Mouse (Mus musculus) liver, postnatal 0 days (tissue): Measurements from ENCODE around the gene Eef1akmt2. TPM values are rescaled to one million over a fixed set of nuclear protein-coding genes. Genes with fewer than 3 reads are reported as not detected.

Experiments used
- ATAC-seq: fragments of 200-750 bp; cut with Nextera tagmentation; 2 replicates; pipeline ENCODE4 v1.8.0; 2017; ENCODE audit warnings: mild to moderate bottlenecking, moderate library complexity
- DNase-seq: peaks from one replicate; pipeline ENCODE4 v3.0.0-alpha.2; 2016
- H3K27ac ChIP-seq: fragments of 300-500 bp; sonication (generic); 2 replicates; pipeline ENCODE4 v1.5.1; 2014; ENCODE audit warnings: antibody characterized with exemption, moderate library complexity, mild to moderate bottlenecking, low read depth
- H3K27me3 ChIP-seq: fragments of 300-500 bp; sonication (generic); 2 replicates; pipeline ENCODE4 v1.6.1; 2014; ENCODE audit warnings: low read length, control low read depth, mixed read lengths; ENCODE audit not compliant: insufficient read depth
- H3K36me3 ChIP-seq: fragments of 300-500 bp; sonication (generic); replicated peaks from 2 replicates; pipeline ENCODE4 v1.6.1; 2014; ENCODE audit warnings: mild to moderate bottlenecking, control low read depth, low read length, moderate library complexity, mixed read lengths; ENCODE audit not compliant: insufficient read depth
- H3K4me1 ChIP-seq: fragments of 300-500 bp; sonication (generic); 2 replicates; pipeline ENCODE4 v1.6.1; 2014; ENCODE audit warnings: antibody characterized with exemption, mild to moderate bottlenecking, control low read depth; ENCODE audit not compliant: insufficient read depth
- H3K4me2 ChIP-seq: fragments of 300-500 bp; sonication (generic); 2 replicates; pipeline ENCODE4 v1.6.1; 2014; ENCODE audit warnings: low read depth, mild to moderate bottlenecking, low read length, moderate library complexity, mixed read lengths
- H3K4me3 ChIP-seq: fragments of 300-500 bp; sonication (generic); 2 replicates; pipeline ENCODE4 v1.5.1; 2014; ENCODE audit warnings: low read depth, low read length
- H3K9ac ChIP-seq: fragments of 300-500 bp; sonication (generic); replicated peaks from 2 replicates; pipeline ENCODE4 v1.6.1; 2014; ENCODE audit warnings: mild to moderate bottlenecking, moderate library complexity
- H3K9me3 ChIP-seq: fragments of 300-500 bp; sonication (generic); 2 replicates; pipeline ENCODE4 v1.6.1; 2016; ENCODE audit warnings: mild to moderate bottlenecking, control low read depth, low read length, mixed read lengths
- CTCF ChIP-seq: sonication (generic); IDR thresholded peaks from 2 replicates; pipeline ENCODE4 v1.5.1; 2016; ENCODE audit warnings: antibody characterized with exemption, low read depth
- EP300 ChIP-seq: IDR thresholded peaks from 2 replicates; pipeline ENCODE4 v1.6.1; 2016; ENCODE audit warnings: antibody characterized with exemption, low read depth, mild to moderate bottlenecking
- WGBS: fragments of 180-500 bp; shearing (Covaris S2); extraction: QIAGEN DNeasy Blood & Tissue Kit; methylation state at CpG from one replicate; pipeline ENCODE4 v1.1.7; 2014; ENCODE audit not compliant: insufficient replicate concordance; 5-methylcytosine and 5-hydroxymethylcytosine counted together
- polyA plus RNA-seq: library from polyadenylated mRNA; unstranded; fragments of >200 nt; fragmentation: Nextera tagmentation; extraction: Ambion mirVana; gene quantifications from 2 replicates; pipeline ENCODE4 v1.2.1, GENCODE M21; 2015

The Eef1akmt2 gene
- polyA plus RNA-seq, 1 experiment from 2014 or later, result 14.1 TPM

DNA sequence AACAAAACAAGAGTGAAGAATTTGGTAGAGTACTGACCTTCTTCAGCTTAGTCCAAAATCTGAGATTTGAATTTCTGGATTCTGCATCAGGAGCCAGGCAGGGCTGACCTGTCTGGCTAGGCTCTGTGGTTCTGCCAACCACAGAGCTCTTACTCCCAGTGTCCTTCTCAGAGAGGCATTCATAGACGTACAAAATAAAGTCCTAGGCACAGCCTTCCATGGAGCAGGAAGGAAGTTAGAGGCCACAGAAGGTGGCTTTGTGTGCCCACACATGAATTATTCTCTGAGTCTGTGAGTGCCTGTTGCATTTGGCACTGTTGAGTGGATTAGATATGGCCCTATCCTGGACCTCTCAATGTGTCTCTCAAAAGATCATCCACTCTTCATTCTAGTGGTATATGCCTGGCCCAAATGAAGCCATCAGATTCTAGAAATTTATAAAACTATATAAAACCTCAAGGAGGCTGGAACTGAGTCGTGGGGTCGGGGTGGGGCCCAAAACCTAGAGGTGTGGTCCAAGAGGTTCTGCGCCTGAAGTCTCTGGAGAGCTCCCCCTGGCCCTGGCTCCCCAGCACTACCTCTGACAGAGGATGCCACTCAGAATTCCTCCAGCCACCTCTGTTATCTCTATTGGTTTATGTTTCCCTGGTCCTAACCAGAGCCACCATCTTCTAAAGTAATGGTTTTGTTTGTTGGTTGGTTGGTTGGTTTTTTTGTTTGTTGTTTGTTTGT is 36.2 kb upstream of the Eef1akmt2 start:
- no peak for DNase-seq
- H3K9ac ChIP-seq, result no peak overlapping the region

DNA sequence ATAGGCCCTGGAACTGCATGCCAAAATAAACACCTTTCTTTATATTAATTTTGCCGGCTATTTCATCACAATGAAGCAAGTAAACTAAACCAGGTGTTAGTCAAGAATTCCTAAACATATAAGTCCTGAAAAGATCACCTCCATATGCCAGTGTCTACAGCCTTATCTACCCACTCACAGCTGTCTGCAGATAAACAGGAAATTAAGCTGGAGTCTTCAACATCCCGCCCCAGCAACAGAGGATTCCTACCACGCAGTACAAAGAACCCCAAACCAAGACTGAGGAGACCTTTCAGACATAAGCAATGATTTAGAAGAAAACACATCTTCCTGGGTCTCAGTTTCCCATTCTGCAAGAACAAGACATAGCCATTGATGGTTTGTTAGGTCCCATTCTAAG is 35.6 kb upstream of the Eef1akmt2 start:
- Histone ChIP-seq H3K27me3 (no peaks in the 10 kb centered on the region), H3K9me3 (no peaks in the 10 kb centered on the region), H3K4me3 (no peak overlapping the region), H3K27ac (no peak overlapping the region), H3K9ac (no peak overlapping the region), H3K4me1 (peaks cover 14% of the 10 kb centered on the region), H3K36me3 (peaks cover 17% of the 10 kb centered on the region), H3K4me2 (no peak overlapping the region)
- ATAC-seq, result no peak
- WGBS, result 48% methylated on average over 3 of the region's 3 CpGs
- no peak for DNase-seq
- no peak for TF ChIP-seq EP300
- TF ChIP-seq CTCF, result no peak

More for the DNA sequence above, 36.2 kb upstream of the Eef1akmt2 start:
- peaks cover 14% of the 10 kb centered on the region for H3K4me1 ChIP-seq
- ATAC-seq, result no peak
- H3K9me3 ChIP-seq, result no peaks in the 10 kb centered on the region
- WGBS, result 47% methylated on average over 4 of the region's 4 CpGs
- H3K36me3 ChIP-seq, result peaks cover 10% of the 10 kb centered on the region
- H3K4me3 ChIP-seq, result no peak overlapping the region
- H3K4me2 ChIP-seq, result no peak overlapping the region
- H3K27me3 ChIP-seq, result no peaks in the 10 kb centered on the region
- no peak for TF ChIP-seq EP300
- no peak for TF ChIP-seq CTCF
- no peak overlapping the region for H3K27ac ChIP-seq

DNA sequence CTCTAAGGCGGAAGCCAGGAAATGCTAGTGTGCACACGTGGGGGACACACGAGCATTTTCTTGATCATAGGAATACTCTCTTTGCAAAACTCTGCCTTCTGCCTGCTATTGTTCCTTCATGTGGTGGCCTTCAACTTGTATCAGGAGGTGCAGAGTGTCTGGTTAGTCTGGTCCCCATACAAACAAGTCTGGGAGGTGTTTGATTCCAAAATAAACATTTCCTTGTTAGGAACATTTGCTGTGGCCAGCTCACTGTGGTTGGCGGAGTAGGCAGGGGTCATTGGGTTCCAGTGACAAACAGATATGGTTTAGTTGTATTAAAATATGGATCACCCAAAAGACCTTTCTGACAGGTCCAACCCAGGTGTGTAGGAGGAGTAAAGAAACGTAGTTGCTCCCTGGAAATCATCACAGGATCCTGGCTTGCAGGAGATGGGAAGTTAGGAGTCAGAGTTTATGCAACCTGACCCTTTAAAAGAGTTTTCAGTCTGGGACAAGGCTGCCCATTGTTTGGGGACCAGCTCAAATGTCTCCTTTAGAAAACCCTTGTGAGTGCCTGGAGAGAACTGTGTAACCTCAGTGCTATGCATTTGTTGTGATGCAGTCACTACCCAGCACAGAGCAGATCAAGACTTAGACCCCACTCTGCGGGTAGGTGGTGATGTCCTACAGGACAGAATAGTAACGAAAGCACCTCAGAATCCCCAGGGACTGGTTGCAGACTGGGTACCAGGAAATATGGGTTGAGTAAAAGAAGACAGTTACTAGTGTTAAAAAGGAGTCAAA is 34.7 kb upstream of the Eef1akmt2 start:
- H3K9ac ChIP-seq, result no peak overlapping the region
- peaks cover 14% of the 10 kb centered on the region for H3K4me1 ChIP-seq
- no peaks in the 10 kb centered on the region for H3K9me3 ChIP-seq
- 60% methylated on average over 7 of the region's 7 CpGs for WGBS
- DNase-seq, result no peak
- H3K4me2 ChIP-seq, result no peak overlapping the region
- TF ChIP-seq CTCF, result no peak
- TF ChIP-seq EP300, result no peak
- H3K27ac ChIP-seq, result peak overlapping the region; percentile 58
- ATAC-seq, result peak; percentile 62; the same call in 1 of the 2 replicates
- H3K4me3 ChIP-seq, result no peak overlapping the region
- H3K27me3 ChIP-seq, result no peaks in the 10 kb centered on the region
- peaks cover 23% of the 10 kb centered on the region for H3K36me3 ChIP-seq

DNA sequence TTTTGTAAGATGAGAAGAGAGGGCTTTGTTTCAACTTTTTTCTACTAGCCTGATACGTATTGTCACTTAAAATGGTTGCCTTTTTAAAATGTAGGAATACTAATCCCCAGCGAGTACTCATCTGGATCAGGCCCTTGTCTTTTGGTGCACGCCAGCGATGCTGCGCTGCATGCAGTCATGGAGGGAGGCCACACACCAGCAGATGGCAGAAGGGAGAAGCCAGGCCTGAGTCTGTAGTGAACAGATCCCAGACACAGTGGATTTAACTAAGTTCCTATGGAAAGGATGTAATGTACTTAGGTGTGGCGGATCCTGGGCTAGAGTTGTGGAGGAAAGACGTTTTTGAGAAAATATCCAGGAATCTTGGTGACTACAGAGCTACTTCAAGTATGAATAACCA is 31.6 kb upstream of the Eef1akmt2 start:
- H3K36me3 ChIP-seq, result peaks cover 47% of the 10 kb centered on the region
- no peaks in the 10 kb centered on the region for H3K27me3 ChIP-seq
- no peak overlapping the region for H3K4me2 ChIP-seq
- H3K4me1 ChIP-seq, result peaks cover 14% of the 10 kb centered on the region
- no peak for TF ChIP-seq EP300
- TF ChIP-seq CTCF, result peak; percentile 23; the same call in 1 of the 2 replicates
- H3K9ac ChIP-seq, result no peak overlapping the region
- H3K9me3 ChIP-seq, result no peaks in the 10 kb centered on the region
- DNase-seq, result no peak
- H3K27ac ChIP-seq, result no peak overlapping the region
- WGBS, result 87% methylated on average over 7 of the region's 7 CpGs
- H3K4me3 ChIP-seq, result no peak overlapping the region
- ATAC-seq, result no peak

DNA sequence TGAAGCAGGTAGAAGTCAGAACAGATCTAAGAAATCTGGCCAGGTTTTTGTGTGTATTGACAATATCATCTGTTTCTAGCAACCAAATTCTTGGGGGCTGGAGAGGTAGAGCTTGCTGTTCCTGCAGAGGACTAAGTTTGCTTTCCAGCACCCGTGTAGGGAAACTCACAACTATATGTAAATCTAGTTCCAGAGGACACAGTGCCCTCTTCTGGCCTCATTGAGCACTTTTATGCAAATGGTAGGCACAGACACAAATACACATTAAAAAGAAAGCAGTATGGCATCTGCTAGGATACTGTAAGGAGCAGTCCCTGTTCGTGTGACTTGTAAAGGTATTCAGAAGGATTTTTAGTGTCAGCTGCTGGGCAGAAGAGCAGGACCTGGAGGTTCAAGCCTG is 29.9 kb upstream of the Eef1akmt2 start:
- Histone ChIP-seq H3K36me3 (peaks cover 62% of the 10 kb centered on the region), H3K27ac (no peak overlapping the region), H3K9ac (no peak overlapping the region), H3K27me3 (no peaks in the 10 kb centered on the region), H3K9me3 (no peaks in the 10 kb centered on the region), H3K4me3 (no peak overlapping the region), H3K4me1 (peaks cover 3% of the 10 kb centered on the region; the same call in 1 of the 2 replicates), H3K4me2 (no peak overlapping the region)
- TF ChIP-seq CTCF, result peak; percentile 54
- TF ChIP-seq EP300, result no peak
- no peak for ATAC-seq
- 64% methylated on average over 2 of the region's 2 CpGs for WGBS
- no peak for DNase-seq

DNA sequence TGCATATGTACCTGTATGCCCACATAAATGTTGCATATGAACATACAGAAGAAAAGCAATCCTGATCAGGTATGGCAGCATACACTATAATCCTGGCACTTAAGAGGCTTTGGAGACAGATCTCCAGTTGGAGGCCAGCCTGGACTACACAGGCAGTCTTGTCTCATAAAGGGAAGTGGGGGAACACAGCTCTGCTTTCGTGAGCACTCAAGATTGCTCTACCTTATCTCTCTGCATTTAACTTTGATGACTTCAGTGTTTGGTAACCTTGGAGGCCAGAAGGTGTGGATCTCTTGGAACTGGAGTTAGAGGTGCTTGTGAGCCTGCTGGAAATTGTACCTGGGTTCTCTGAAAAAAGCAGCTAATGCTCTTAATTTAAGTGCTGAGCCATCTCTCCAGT is 27.8 kb upstream of the Eef1akmt2 start:
- ATAC-seq, result no peak
- 74% methylated on average over 1 of the region's 1 CpGs for WGBS

More for the DNA sequence above, 27.8 kb upstream of the Eef1akmt2 start:
- H3K9me3 ChIP-seq, result no peaks in the 10 kb centered on the region
- no peaks in the 10 kb centered on the region for H3K4me1 ChIP-seq
- H3K4me3 ChIP-seq, result no peak overlapping the region
- H3K4me2 ChIP-seq, result no peak overlapping the region
- no peak for DNase-seq
- H3K36me3 ChIP-seq, result peaks cover 82% of the 10 kb centered on the region
- no peak overlapping the region for H3K27ac ChIP-seq
- H3K27me3 ChIP-seq, result no peaks in the 10 kb centered on the region
- no peak overlapping the region for H3K9ac ChIP-seq
- TF ChIP-seq CTCF (no peak), EP300 (no peak)
